Comparison of ENCODE assay signal across 8 mouse cellular contexts in genomic region chr8:124256841-124257240, GRCm38 (mm10). TPM values are rescaled to one million over a fixed set of nuclear protein-coding genes. Genes with fewer than 3 reads are reported as not detected.
DNase-seq lines count a peak whose midpoint lies in the region; ATAC-seq and TF ChIP-seq lines count a peak whose summit lies in the region.

No protein-coding gene starts in this region.

- no peak overlapping the region for H3K4me2 ChIP-seq in midbrain, embryonic 11.5 days
- no peak overlapping the region for H3K4me2 ChIP-seq in intestine, embryonic 14.5 days (ENCODE audit: low read length)
- no peak overlapping the region for H3K4me2 ChIP-seq in stomach, embryonic 15.5 days

- WGBS in midbrain, embryonic 10.5 days: 90% methylated on average over 9 of the region's 9 CpGs
- 88% methylated on average over 9 of the region's 9 CpGs for WGBS in midbrain, embryonic 11.5 days
- WGBS in heart, adult 2 months: 20% methylated on average over 9 of the region's 9 CpGs
- WGBS in intestine, embryonic 14.5 days: 67% methylated on average over 9 of the region's 9 CpGs
- 72% methylated on average over 9 of the region's 9 CpGs for WGBS in stomach, embryonic 15.5 days

- no peak for DNase-seq in midbrain, embryonic 10.5 days (ENCODE audit: low spot score)
- no peak for DNase-seq in midbrain, embryonic 11.5 days (ENCODE audit: low spot score, missing footprints)
- DNase-seq in heart, adult 2 months: peak; percentile 50 to 55
- no peak for DNase-seq in intestine, embryonic 14.5 days (ENCODE audit: low spot score)
- no peak for DNase-seq in thymus, postnatal 36 days
- DNase-seq in left cerebral cortex, adult 18-20 months (ENCODE audit: low spot score in 2 of 2): no peak
- no peak for DNase-seq in liver

- peaks cover 4% of the 10 kb centered on the region; the same call in 1 of the 2 replicates for H3K36me3 ChIP-seq in midbrain, embryonic 10.5 days
- no peaks in the 10 kb centered on the region for H3K36me3 ChIP-seq in midbrain, embryonic 11.5 days (ENCODE audit: control insufficient read depth, insufficient read depth, low read length)
- H3K36me3 ChIP-seq in heart, adult 2 months (ENCODE audit: control insufficient read depth, insufficient read depth, low read length): peaks cover 3% of the 10 kb centered on the region; the same call in 1 of the 2 replicates
- H3K36me3 ChIP-seq in intestine, embryonic 14.5 days (ENCODE audit: control insufficient read depth, insufficient read depth, low read length): no peaks in the 10 kb centered on the region
- H3K36me3 ChIP-seq in stomach, embryonic 15.5 days: no peaks in the 10 kb centered on the region

- peaks cover 4% of the 10 kb centered on the region; the same call in 1 of the 2 replicates for H3K79me2 ChIP-seq in heart, adult 2 months (replicated peaks; ENCODE audit: control insufficient read depth, insufficient read depth, low read length)

- ATAC-seq in midbrain, embryonic 11.5 days (ENCODE audit: low FRiP score): no peak
- no peak for ATAC-seq in intestine, embryonic 14.5 days (replicated peaks; ENCODE audit: low FRiP score, low TSS enrichment, low read depth)
- ATAC-seq in stomach, embryonic 15.5 days (ENCODE audit: insufficient read depth, low FRiP score, low read depth): 0 out of 2 replicates have a peak, but pooled peaks have one; percentile 11

- no peaks in the 10 kb centered on the region for H3K9me3 ChIP-seq in midbrain, embryonic 10.5 days (replicated peaks)
- no peaks in the 10 kb centered on the region for H3K9me3 ChIP-seq in midbrain, embryonic 11.5 days (ENCODE audit: control insufficient read depth, low read length)
- no peaks in the 10 kb centered on the region for H3K9me3 ChIP-seq in intestine, embryonic 14.5 days (ENCODE audit: control insufficient read depth, low read length)
- H3K9me3 ChIP-seq in stomach, embryonic 15.5 days: no peaks in the 10 kb centered on the region

- intact Hi-C loops in heart, adult 2 months (cut with DNase I): loop anchor here (2.0 kb wide), 1 partner anchor 24 kb away; no protein-coding TSS in a partner anchor

- TF ChIP-seq EP300 in heart, adult 2 months (IDR thresholded peaks at IDR 0.05; ENCODE audit: insufficient read depth, low read depth, low read length): 0 out of 2 replicates have a peak, but pooled peaks have one; percentile 4

- H3K4me1 ChIP-seq in midbrain, embryonic 10.5 days: peaks cover 47% of the 10 kb centered on the region
- H3K4me1 ChIP-seq in midbrain, embryonic 11.5 days (ENCODE audit: control insufficient read depth, insufficient read depth, low read length): peaks cover 21% of the 10 kb centered on the region
- peaks cover 22% of the 10 kb centered on the region for H3K4me1 ChIP-seq in heart, adult 2 months (ENCODE audit: control insufficient read depth, insufficient read depth, low read length)
- peaks cover 46% of the 10 kb centered on the region for H3K4me1 ChIP-seq in intestine, embryonic 14.5 days (replicated peaks; ENCODE audit: control insufficient read depth, insufficient read depth, low read length)
- H3K4me1 ChIP-seq in stomach, embryonic 15.5 days: peaks cover 45% of the 10 kb centered on the region

- no peaks in the 10 kb centered on the region for H3K27me3 ChIP-seq in midbrain, embryonic 10.5 days (ENCODE audit: low read depth, poor library complexity, severe bottlenecking)
- H3K27me3 ChIP-seq in midbrain, embryonic 11.5 days (ENCODE audit: control insufficient read depth, insufficient read depth, low read length): no peaks in the 10 kb centered on the region
- no peaks in the 10 kb centered on the region for H3K27me3 ChIP-seq in heart, adult 2 months (ENCODE audit: control insufficient read depth, insufficient read depth, low read length)
- no peaks in the 10 kb centered on the region for H3K27me3 ChIP-seq in intestine, embryonic 14.5 days (replicated peaks; ENCODE audit: control insufficient read depth, insufficient read depth, low read length)
- H3K27me3 ChIP-seq in stomach, embryonic 15.5 days (replicated peaks): no peaks in the 10 kb centered on the region

- TF ChIP-seq POLR2A in heart, adult 2 months (IDR thresholded peaks at IDR 0.05; ENCODE audit: insufficient read depth, low read depth, low read length): no peak

- H3K9ac ChIP-seq in midbrain, embryonic 11.5 days (ENCODE audit: low read length): no peak overlapping the region
- H3K9ac ChIP-seq in heart, adult 2 months (ENCODE audit: low read depth, low read length): 0 out of 2 replicates have a peak overlapping the region, but pooled peaks have one; percentile 5
- H3K9ac ChIP-seq in intestine, embryonic 14.5 days (ENCODE audit: low read length): no peak overlapping the region
- no peak overlapping the region for H3K9ac ChIP-seq in stomach, embryonic 15.5 days

- no peak for TF ChIP-seq CTCF in heart, adult 2 months (IDR thresholded peaks at IDR 0.05)

- H3K27ac ChIP-seq in midbrain, embryonic 10.5 days (replicated peaks): peak overlapping the region; percentile 30; the same call in 1 of the 2 replicates
- no peak overlapping the region for H3K27ac ChIP-seq in midbrain, embryonic 11.5 days (ENCODE audit: low read depth, low read length)
- H3K27ac ChIP-seq in heart, adult 2 months: peak overlapping the region; percentile 67
- H3K27ac ChIP-seq in intestine, embryonic 14.5 days (ENCODE audit: low read depth): peak overlapping the region; percentile 61; the same call in 1 of the 2 replicates
- H3K27ac ChIP-seq in stomach, embryonic 15.5 days: peak overlapping the region; percentile 64

- no peak overlapping the region for H3K4me3 ChIP-seq in midbrain, embryonic 10.5 days
- no peak overlapping the region for H3K4me3 ChIP-seq in midbrain, embryonic 11.5 days (ENCODE audit: low read depth, low read length)
- no peak overlapping the region for H3K4me3 ChIP-seq in heart, adult 2 months
- H3K4me3 ChIP-seq in intestine, embryonic 14.5 days (ENCODE audit: low read depth, low read length): no peak overlapping the region
- H3K4me3 ChIP-seq in stomach, embryonic 15.5 days (replicated peaks): no peak overlapping the region

RNA-seq across cellular contexts. Expression of gene Galnt2, which starts 25.6 kb away (rescaled TPM):
- polyA plus RNA-seq in midbrain, embryonic 10.5 days (2016; fragmentation: Nextera tagmentation; extraction: Ambion mirVana): 35.3 and 47.5 TPM in 2 replicates
- 66.9 and 76.6 TPM in 2 replicates for polyA plus RNA-seq in midbrain, embryonic 11.5 days (2014; fragmentation: Nextera tagmentation; extraction: Ambion mirVana)
- total RNA-seq in heart, adult 2 months (2021): 10 to 100 TPM; 35.2 to 42.9 TPM
- 3.7 and 8.8 TPM in 2 replicates for polyA plus RNA-seq in heart, adult 2 months (2012; rRNA removed)
- 60.5 and 63.9 TPM in 2 replicates for polyA plus RNA-seq in intestine, embryonic 14.5 days (2014; fragmentation: Nextera tagmentation; extraction: Ambion mirVana)
- polyA plus RNA-seq in stomach, embryonic 15.5 days (2015; fragmentation: Nextera tagmentation; extraction: Ambion mirVana): 74.9 and 80.5 TPM in 2 replicates
- 10 to 100 TPM; 51.5 to 60.6 TPM for total RNA-seq in left cerebral cortex, adult 18-20 months (2021)

Comparison
In these comparisons a context has a peak if more than half of its experiments do, and no peak if none do; other contexts are left out.
1. DNase-seq: peak in heart, adult 2 months (2 of 2); none in midbrain, embryonic 10.5 days (single experiment), midbrain, embryonic 11.5 days (single experiment), intestine, embryonic 14.5 days (single experiment), thymus, postnatal 36 days (0 of 2), left cerebral cortex, adult 18-20 months (0 of 2) and liver (single experiment).